In genomic region chr9:65613098-65613497, GRCm38 (mm10) we compare ENCODE assay signal across 22 mouse cellular contexts. TPM values are rescaled to one million over a fixed set of nuclear protein-coding genes. Genes with fewer than 3 reads are reported as not detected.
DNase-seq lines count a peak whose midpoint lies in the region; ATAC-seq lines count a peak whose summit lies in the region.
"Had no signal": no experiment of that assay in that cellular context is flagged by ENCODE, and none has a peak within 500 bp of the region (broad histone marks: within the 10 kb centered on the region; RNA-seq: fewer than 3 reads in every experiment).

No protein-coding gene starts in this region.

- peak; percentile 91 for DNase-seq in heart, embryonic 10.5 days (ENCODE audit: low spot score)
- no peak for DNase-seq in heart, postnatal 10 days
- DNase-seq in heart, adult 9 months (ENCODE audit: low spot score in 2 of 2): no peak
- DNase-seq in retina, postnatal 1 day: peak; percentile 20
- no peak for DNase-seq in retina, embryonic 14.5 days (ENCODE audit: low spot score)
- DNase-seq in gastrocnemius, postnatal 4 days (ENCODE audit: low spot score in 2 of 2): no peak
- DNase-seq: adrenal gland, postnatal 14 days; cerebellum, adult 9-10 months; forebrain, postnatal 0 days; gastrocnemius, postnatal 14 days; liver, embryonic 13.5 days; lung, adult 2 months; lung, postnatal 36 days; midbrain, embryonic 14.5 days; thymus, postnatal 36 days had no signal

- ATAC-seq in heart, embryonic 16.5 days (replicated peaks; ENCODE audit: extremely low read depth, insufficient read depth, low FRiP score): peak; percentile 85
- ATAC-seq: forebrain, postnatal 0 days; hindbrain, postnatal 0 days had no signal

- 9% methylated on average over 2 of the region's 2 CpGs for WGBS in heart, embryonic 10.5 days
- 24% methylated on average over 2 of the region's 2 CpGs for WGBS in heart, embryonic 16.5 days

- intact Hi-C loops in heart, postnatal 10 days (cut with DNase I): no loop called here

- H3K4me3 ChIP-seq in heart, embryonic 10.5 days: no peak overlapping the region
- no peak overlapping the region for H3K4me3 ChIP-seq in heart, embryonic 16.5 days (ENCODE audit: low read length)
- H3K4me3 ChIP-seq: embryonic facial prominence, embryonic 12.5 days; hindbrain, embryonic 10.5 days; left cerebral cortex, adult 2 months; liver, embryonic 13.5 days; megakaryocyte, embryonic 14.5 days had no signal

- no peak overlapping the region for H3K9ac ChIP-seq in heart, embryonic 16.5 days (ENCODE audit: low read length)
- H3K9ac ChIP-seq: embryonic facial prominence, embryonic 12.5 days; forebrain, postnatal 0 days; liver, embryonic 13.5 days had no signal

- no peak overlapping the region for H3K4me2 ChIP-seq in heart, embryonic 16.5 days (ENCODE audit: low read depth, low read length)
- H3K4me2 ChIP-seq: embryonic facial prominence, embryonic 12.5 days; liver, embryonic 13.5 days had no signal

- H3K9me3 ChIP-seq in heart, embryonic 10.5 days: no peaks in the 10 kb centered on the region
- no peaks in the 10 kb centered on the region for H3K9me3 ChIP-seq in heart, embryonic 16.5 days (replicated peaks; ENCODE audit: control insufficient read depth, low read length)
- H3K9me3 ChIP-seq: embryonic facial prominence, embryonic 12.5 days; hindbrain, embryonic 10.5 days; liver, embryonic 13.5 days had no signal

- H3K36me3 ChIP-seq in heart, embryonic 10.5 days: no peaks in the 10 kb centered on the region
- H3K36me3 ChIP-seq in heart, embryonic 16.5 days (ENCODE audit: control insufficient read depth, insufficient read depth): no peaks in the 10 kb centered on the region
- H3K36me3 ChIP-seq: embryonic facial prominence, embryonic 12.5 days; hindbrain, embryonic 10.5 days; liver, embryonic 13.5 days had no signal

- peak overlapping the region; percentile 81 for H3K27ac ChIP-seq in heart, embryonic 10.5 days
- 0 out of 2 replicates have a peak overlapping the region, but pooled peaks have one; percentile 3 for H3K27ac ChIP-seq in heart, embryonic 16.5 days (ENCODE audit: low read length)
- H3K27ac ChIP-seq: embryonic facial prominence, embryonic 12.5 days; hindbrain, embryonic 10.5 days; hindbrain, postnatal 0 days; kidney, postnatal 0 days; left cerebral cortex, adult 2 months; liver, embryonic 13.5 days had no signal

- peaks cover 18% of the 10 kb centered on the region for H3K4me1 ChIP-seq in heart, embryonic 10.5 days
- peaks cover 6% of the 10 kb centered on the region for H3K4me1 ChIP-seq in heart, embryonic 16.5 days (ENCODE audit: control insufficient read depth, insufficient read depth, low read length)
- H3K4me1 ChIP-seq: embryonic facial prominence, embryonic 12.5 days; liver, embryonic 13.5 days had no signal

- no peaks in the 10 kb centered on the region for H3K27me3 ChIP-seq in heart, embryonic 10.5 days (ENCODE audit: insufficient read depth, poor library complexity, severe bottlenecking)
- H3K27me3 ChIP-seq in heart, embryonic 16.5 days (ENCODE audit: control insufficient read depth, insufficient read depth, low read length): no peaks in the 10 kb centered on the region
- H3K27me3 ChIP-seq: embryonic facial prominence, embryonic 12.5 days; liver, embryonic 13.5 days; megakaryocyte, embryonic 14.5 days had no signal

RNA-seq across cellular contexts. Expression of gene Rbpms2, which starts 16.4 kb away (rescaled TPM):
- polyA plus RNA-seq in heart, embryonic 10.5 days (2016; fragmentation: Nextera tagmentation; extraction: Ambion mirVana): 117 and 179 TPM in 2 replicates
- 10 to 100 TPM; 54.4 to 57.7 TPM for total RNA-seq in heart, postnatal 10 days (2021)
- 105 and 108 TPM in 2 replicates for polyA plus RNA-seq in heart, embryonic 16.5 days (2015; fragmentation: Nextera tagmentation; extraction: Ambion mirVana)
- total RNA-seq in gastrocnemius, postnatal 4 days (2021): 1 to 10 TPM; 5.1 to 5.6 TPM

RNA-seq across cellular contexts. Expression of gene Pif1, which starts 26.1 kb away (rescaled TPM):
- polyA plus RNA-seq in heart, embryonic 10.5 days (2016; fragmentation: Nextera tagmentation; extraction: Ambion mirVana): 16.7 and 17.7 TPM in 2 replicates
- total RNA-seq in heart, postnatal 10 days (2021): 1 to 10 TPM; 1.9 to 2.4 TPM
- 11.9 and 13.9 TPM in 2 replicates for polyA plus RNA-seq in heart, embryonic 16.5 days (2015; fragmentation: Nextera tagmentation; extraction: Ambion mirVana)
- total RNA-seq in gastrocnemius, postnatal 4 days (2021): 1 to 10 TPM; 3.0 TPM

RNA-seq across cellular contexts. Expression of gene Plekho2, which starts 33.3 kb away (rescaled TPM):
- 12.8 and 14.2 TPM in 2 replicates for polyA plus RNA-seq in heart, embryonic 10.5 days (2016; fragmentation: Nextera tagmentation; extraction: Ambion mirVana)
- total RNA-seq in heart, postnatal 10 days (2021): 10 to 100 TPM; 18.3 to 21.2 TPM
- polyA plus RNA-seq in heart, embryonic 16.5 days (2015; fragmentation: Nextera tagmentation; extraction: Ambion mirVana): 11.0 and 12.0 TPM in 2 replicates
- total RNA-seq in gastrocnemius, postnatal 4 days (2021): 10 to 100 TPM; 23.6 to 26.0 TPM

RNA-seq across cellular contexts. Expression of gene Oaz2, which starts 54.7 kb away (rescaled TPM):
- polyA plus RNA-seq in heart, embryonic 10.5 days (2016; fragmentation: Nextera tagmentation; extraction: Ambion mirVana): 268 and 288 TPM in 2 replicates
- 100 to 1,000 TPM; 269 to 276 TPM for total RNA-seq in heart, postnatal 10 days (2021)
- polyA plus RNA-seq in heart, embryonic 16.5 days (2015; fragmentation: Nextera tagmentation; extraction: Ambion mirVana): 299 and 313 TPM in 2 replicates
- 100 to 1,000 TPM; 232 to 238 TPM for total RNA-seq in gastrocnemius, postnatal 4 days (2021)

Comparison
In these comparisons a context has a peak if more than half of its experiments do, and no peak if none do; other contexts are left out.
1. DNase-seq: peak in heart, embryonic 10.5 days (single experiment) and retina, postnatal 1 day (single experiment); none in heart, postnatal 10 days (0 of 2), heart, adult 9 months (0 of 2), retina, embryonic 14.5 days (single experiment) and gastrocnemius, postnatal 4 days (0 of 2).
2. RNA of gene Rbpms2, which starts 16.4 kb away (total RNA-seq): 54.4 to 57.7 TPM in heart, postnatal 10 days; 5.1 to 5.6 TPM in gastrocnemius, postnatal 4 days; every median in the first group is over 4 times any median in the second.